Mouse (Mus musculus) activated CD4-positive, CD25-positive, alpha-beta regulatory T cell (primary cell): ENCODE measurements around the gene Sec14l1. TPM values are rescaled to one million over a fixed set of nuclear protein-coding genes. Genes with fewer than 3 reads are reported as not detected.

ENCODE experiments used
- polyA plus RNA-seq, 2 experiments: library from polyadenylated mRNA; unstranded; fragments of 100-300 nt; shearing (Covaris generic); gene quantifications; one replicate each; pipeline ENCODE4 v1.2.1; 2017

Sec14l1 gene
- polyA plus RNA-seq: 10 to 100 TPM; 19.5 to 35.1 TPM

DNA sequence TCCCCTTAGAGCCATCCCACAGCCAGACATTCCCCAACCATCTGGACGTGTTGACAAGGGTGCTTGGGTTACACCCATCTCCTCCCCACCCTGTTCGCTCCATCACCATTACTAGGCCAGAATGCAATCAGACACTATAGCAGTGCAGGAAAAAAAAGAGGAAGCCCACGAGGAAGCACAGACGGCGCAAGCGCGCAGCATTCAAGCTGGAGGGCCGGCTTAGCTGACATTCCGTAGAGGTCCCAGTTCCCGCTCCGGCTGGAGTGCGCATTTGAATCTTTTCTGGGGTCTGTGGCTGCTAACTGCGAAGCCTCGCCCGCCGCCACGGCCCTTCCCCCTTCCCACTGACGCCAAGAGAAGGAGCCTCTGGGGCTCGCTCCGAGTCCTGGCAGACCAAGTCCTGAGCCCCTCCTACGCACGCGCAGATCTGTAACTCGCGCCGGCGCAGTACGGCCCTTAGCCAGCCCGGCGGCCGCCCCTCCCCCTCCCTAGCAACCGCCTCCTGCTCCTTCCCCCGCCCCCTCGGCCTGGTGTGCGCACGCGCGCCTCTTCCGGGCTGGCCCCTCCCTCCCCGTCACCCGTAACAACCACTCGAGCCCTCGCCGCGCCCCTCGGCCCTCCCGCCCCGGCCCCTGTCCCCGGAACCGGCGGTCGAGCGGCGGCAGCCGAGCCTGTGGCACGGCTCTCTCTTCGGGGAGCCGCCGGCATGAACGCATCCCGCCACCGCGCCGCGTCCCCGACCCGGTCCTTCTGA is at the start of gene Sec14l1:
Gene Sec14l1 (plus strand): TSS at position 577 of the 754 bp plus-strand sequence.

DNA sequence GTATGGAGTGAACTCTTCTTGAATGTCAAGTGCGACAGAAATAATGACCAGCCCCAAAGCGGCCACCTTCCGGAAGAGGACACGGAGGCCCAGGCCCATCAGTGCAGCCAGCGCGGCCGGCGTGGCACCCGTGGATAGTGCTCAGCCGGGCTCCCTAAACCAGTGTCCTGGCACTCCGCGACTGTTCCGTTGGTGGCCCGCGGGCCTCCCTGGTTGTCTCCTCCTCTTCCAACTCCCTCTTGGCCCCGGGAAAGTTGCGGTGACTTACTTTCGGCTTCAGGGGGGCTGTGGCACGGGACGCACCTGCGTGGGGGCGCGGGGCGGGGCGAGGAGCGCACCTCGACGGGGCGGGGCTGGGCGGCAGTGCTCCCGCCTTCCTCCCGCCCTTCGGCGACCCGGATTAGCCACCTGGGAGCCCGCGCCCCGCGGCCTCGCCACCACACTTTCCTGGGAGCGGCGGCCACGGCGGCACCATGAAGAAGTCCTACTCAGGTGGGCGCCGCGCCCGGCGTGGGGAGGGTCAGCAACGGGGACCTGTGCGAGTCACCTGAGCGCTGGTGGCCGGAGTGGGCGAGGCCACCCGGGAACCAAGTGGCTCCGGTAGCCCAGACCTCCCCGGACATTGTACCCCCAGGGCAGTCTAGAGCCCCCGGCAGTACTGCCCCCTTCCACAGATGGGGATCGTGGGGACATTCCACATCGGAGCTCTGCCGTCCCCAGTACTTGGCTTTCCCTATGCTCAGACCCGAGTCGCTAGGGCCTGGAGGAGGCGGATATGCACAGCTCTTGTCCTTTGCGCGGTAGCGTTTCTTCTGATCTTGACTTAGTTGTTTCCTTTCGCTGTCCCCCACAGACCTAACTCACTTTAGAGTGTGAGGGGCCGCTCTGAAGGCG is 84.6 kb downstream of the Sec14l1 start, which contains the start of gene Sept9:
Gene Sept9 (plus strand): TSS at position 380 of the 894 bp plus-strand sequence.

Other genes with a start within 250 kb of the Sec14l1 start
- gene Mgat5b, start 196.3 kb upstream of the Sec14l1 start, polyA plus RNA-seq: not detected
- 100 to 1,000 TPM; 288 to 381 TPM for gene Sept9, start 84.5 kb downstream of the Sec14l1 start, polyA plus RNA-seq